Mouse (Mus musculus) frontal cortex, adult (tissue): ENCODE data around the gene B430218F22Rik.
"Not testable (repeated sequence)": the region's sequence is repeated elsewhere in the genome, so short reads cannot be mapped to it uniquely, and the experiment has no call there.

Experiments
- ATAC-seq: cut with Nextera tagmentation; 2 replicates; pipeline ENCODE4 v1.9.2; 2017; ENCODE audit warnings: mild to moderate bottlenecking, moderate library complexity, mixed read lengths; ENCODE audit not compliant: low TSS enrichment

B430218F22Rik gene

GRCm38 (mm10) chr13:118386511-118387447 lies at the start of gene B430218F22Rik, which contains the start of gene Mrps30:
Gene B430218F22Rik, plus strand, starts transcription at chr13:118386630.
Gene Mrps30, minus strand, starts transcription at chr13:118387252.
- ATAC-seq, result peak; percentile 99

GRCm38 (mm10) chr13:118350257-118350656 lies 36.2 kb upstream of the B430218F22Rik start:
- peak; percentile 94 for ATAC-seq

DNA sequence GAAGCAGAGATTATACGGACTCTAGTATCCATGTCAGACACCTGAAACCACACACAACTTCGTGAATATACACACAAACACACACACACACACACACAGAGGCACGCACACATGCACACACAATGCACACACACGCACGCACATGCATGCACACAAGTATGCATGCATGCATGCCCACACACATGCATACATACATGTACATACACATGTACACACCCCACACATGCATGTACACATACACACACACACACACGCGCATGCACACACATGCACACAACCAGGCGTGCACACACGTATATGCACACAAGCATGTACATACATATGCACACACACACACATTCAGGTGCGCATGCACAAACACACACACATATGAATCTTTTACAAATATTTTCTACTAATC lies 35.6 kb upstream of the B430218F22Rik start:
- no peak for ATAC-seq

GRCm38 (mm10) chr13:118363342-118363741 lies 23.1 kb upstream of the B430218F22Rik start:
- peak; percentile 98 for ATAC-seq

- no peak for ATAC-seq
Observed at GRCm38 (mm10) chr13:118365774-118366173, 20.7 kb upstream of the B430218F22Rik start.

GRCm38 (mm10) chr13:118372871-118373270 lies 13.6 kb upstream of the B430218F22Rik start:
- ATAC-seq, result peak; percentile 86

- peak; percentile 75 for ATAC-seq
Observed at GRCm38 (mm10) chr13:118379155-118379554, 7.3 kb upstream of the B430218F22Rik start.

- ATAC-seq, result no peak
Observed at GRCm38 (mm10) chr13:118380381-118380780, 6.0 kb upstream of the B430218F22Rik start.

GRCm38 (mm10) chr13:118387448-118387801 lies 995 bp downstream of the B430218F22Rik start:
- ATAC-seq, result not testable (repeated sequence)

DNA sequence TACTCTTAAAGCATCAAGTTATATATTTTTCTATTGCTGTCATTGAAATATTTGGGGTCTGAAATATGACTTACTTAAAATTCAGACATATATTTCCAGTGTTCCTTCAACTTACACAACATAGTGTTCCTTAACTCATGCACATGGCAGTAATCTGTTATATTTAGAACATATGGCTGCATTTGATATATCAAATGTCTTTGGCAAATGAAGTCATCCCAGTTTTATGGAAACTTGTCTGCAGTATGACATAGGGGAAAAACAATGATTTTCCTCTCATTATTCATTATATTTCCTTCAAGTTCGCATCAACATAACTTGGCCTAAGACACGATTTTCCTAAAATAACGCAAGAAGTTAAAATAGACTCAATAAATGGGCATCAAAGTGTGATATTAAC lies 9.4 kb downstream of the B430218F22Rik start:
- no peak for ATAC-seq

- no peak for ATAC-seq
Observed at GRCm38 (mm10) chr13:118400340-118400739, 13.9 kb downstream of the B430218F22Rik start.

DNA sequence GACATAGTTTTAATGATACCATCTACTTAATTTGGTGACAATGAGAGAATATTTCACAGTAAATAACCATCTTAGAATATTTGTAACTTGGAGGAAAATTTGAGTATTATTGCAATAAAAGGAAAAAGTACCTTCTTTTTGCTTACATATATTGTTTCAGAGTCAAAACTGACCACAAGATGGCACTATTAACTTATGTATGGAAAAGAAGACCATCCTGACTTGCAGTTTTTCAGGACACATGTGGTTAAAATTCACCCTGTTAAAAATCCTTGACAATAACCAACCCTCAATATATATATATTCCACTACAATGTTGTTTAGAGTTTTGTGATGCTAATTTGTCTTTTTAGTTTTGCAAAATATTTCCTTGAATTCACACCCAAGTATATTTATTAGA lies 17.1 kb downstream of the B430218F22Rik start:
- ATAC-seq, result peak; percentile 79

- ATAC-seq, result no peak
Observed at GRCm38 (mm10) chr13:118411297-118411992, 25.0 kb downstream of the B430218F22Rik start.

- ATAC-seq, result no peak
Observed at GRCm38 (mm10) chr13:118418163-118418562, 31.7 kb downstream of the B430218F22Rik start.

DNA sequence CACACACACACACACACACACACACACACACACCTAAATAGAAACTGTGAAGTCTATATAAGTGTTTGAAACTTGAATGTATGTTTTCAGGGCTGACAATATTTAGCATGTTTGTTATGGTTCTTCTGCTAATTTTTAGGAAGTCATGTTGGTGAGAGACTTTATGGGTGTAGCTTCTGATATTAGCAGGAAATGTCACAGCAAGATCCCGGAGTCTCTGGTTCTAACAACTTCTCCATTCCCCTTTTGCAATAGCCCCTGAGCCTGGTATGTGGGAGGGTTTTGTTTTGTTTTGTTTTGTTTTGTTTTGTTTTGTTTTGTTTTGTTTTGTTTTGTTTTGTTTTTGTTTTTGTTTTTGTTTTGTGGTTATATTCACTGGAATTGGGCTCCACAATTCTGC lies 34.0 kb downstream of the B430218F22Rik start:
- ATAC-seq, result no peak

DNA sequence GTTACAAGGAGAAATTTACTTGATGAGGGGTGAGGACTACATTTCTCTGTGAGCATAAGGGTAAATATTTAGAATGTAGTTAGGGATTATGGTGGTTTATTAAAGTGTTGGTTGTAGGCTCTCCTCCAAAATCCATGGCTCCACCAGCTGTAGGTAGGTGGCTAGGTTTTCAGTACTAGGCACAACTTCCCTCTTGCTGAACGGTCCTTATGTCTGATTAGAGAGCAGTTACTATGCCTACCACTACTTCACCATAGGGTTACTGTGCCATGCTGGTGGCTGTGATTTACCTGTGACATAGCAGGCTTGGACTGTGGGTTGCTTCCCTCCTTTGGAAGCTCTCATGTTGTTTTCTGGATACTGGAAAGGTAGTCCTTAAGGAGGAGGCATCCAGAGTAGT lies 34.4 kb downstream of the B430218F22Rik start:
- no peak for ATAC-seq
